Mouse (Mus musculus): Measurements from ENCODE around the gene Slc35f4.

DNA sequence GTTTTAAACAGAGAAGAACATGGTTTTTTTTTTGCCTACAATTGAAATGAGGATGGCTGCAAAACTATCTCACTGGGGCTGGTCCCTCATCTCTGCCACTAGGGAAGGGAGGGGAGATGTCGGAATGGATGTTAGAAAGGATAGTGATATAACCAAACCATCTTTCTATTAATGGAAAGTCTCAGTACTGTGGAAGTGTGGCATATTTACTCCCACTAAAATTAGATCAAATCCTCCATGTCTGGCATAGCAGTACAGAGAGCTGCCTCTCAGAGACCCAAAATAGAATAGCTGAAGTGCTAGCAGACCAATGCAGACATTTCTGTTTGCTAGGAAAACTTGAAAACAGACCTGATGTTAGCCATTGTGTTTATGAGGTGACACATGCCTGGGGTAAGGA lies 30.7 kb downstream of the Slc35f4 start:
- TF ChIP-seq CTCF (IDR thresholded peaks at IDR 0.05; ENCODE audit: borderline replicate concordance, control insufficient read depth, extremely low read depth, insufficient read depth, low read length, poor library complexity): no peak
- TF ChIP-seq POLR2A (IDR thresholded peaks at IDR 0.05; ENCODE audit: control insufficient read depth, extremely low read depth, insufficient read depth, low read length, poor library complexity): no peak
